Mouse (Mus musculus): ENCODE data around the gene Tmem204. TPM values are rescaled to one million over a fixed set of nuclear protein-coding genes. Genes with fewer than 3 reads are reported as not detected.
"Not testable (repeated sequence)": the region's sequence is repeated elsewhere in the genome, so short reads cannot be mapped to it uniquely, and the experiment has no call there.

Tmem204 gene
- polyA plus RNA-seq (2016; fragmentation: Nextera tagmentation; extraction: Ambion mirVana), result 8.2 and 9.1 TPM in 2 replicates

GRCm38 (mm10) chr17:25083444-25083931 lies at the start of gene Tmem204:
TSS of gene Tmem204 (minus strand) at chr17:25083591.
- Histone ChIP-seq H3K4me1 (no peaks in the 10 kb centered on the region), H3K4me3 (replicated peaks) (no peak within 1 kb of the TSS), H3K4me2 (no peak within 1 kb of the TSS), H3K9me3 (no peaks in the 10 kb centered on the region), H3K36me3 (replicated peaks) (peaks cover 6% of the 10 kb centered on the region), H3K9ac (no peak within 1 kb of the TSS), H3K27ac (peak within 1 kb of the TSS; percentile 50), H3K27me3 (no peaks in the 10 kb centered on the region)
- 72% methylated on average over 7 of the region's 7 CpGs for WGBS
- ATAC-seq (ENCODE audit: low FRiP score), result no peak

- Histone ChIP-seq H3K27ac (no peak overlapping the region), H3K9me3 (no peaks in the 10 kb centered on the region), H3K36me3 (replicated peaks) (no peaks in the 10 kb centered on the region), H3K4me1 (peaks cover 12% of the 10 kb centered on the region), H3K9ac (no peak overlapping the region), H3K4me2 (no peak overlapping the region), H3K27me3 (peaks cover 4% of the 10 kb centered on the region; the same call in 1 of the 2 replicates), H3K4me3 (replicated peaks) (no peak overlapping the region)
- WGBS, result 91% methylated on average over 1 of the region's 1 CpGs
- no peak for ATAC-seq (ENCODE audit: low FRiP score)
Measured at GRCm38 (mm10) chr17:25130060-25130459, 46.7 kb upstream of the Tmem204 start.

- peaks cover 17% of the 10 kb centered on the region for H3K27me3 ChIP-seq
- 78% methylated on average over 9 of the region's 9 CpGs for WGBS
- H3K27ac ChIP-seq, result no peak overlapping the region
- no peaks in the 10 kb centered on the region for H3K36me3 ChIP-seq (replicated peaks)
- no peak overlapping the region for H3K4me3 ChIP-seq (replicated peaks)
- H3K9me3 ChIP-seq, result no peaks in the 10 kb centered on the region
- no peak overlapping the region for H3K4me2 ChIP-seq
- H3K4me1 ChIP-seq, result no peaks in the 10 kb centered on the region
- H3K9ac ChIP-seq, result no peak overlapping the region
- ATAC-seq (ENCODE audit: low FRiP score), result no peak
Measured at GRCm38 (mm10) chr17:25127681-25128080, 44.3 kb upstream of the Tmem204 start.

GRCm38 (mm10) chr17:25127079-25127478 lies 43.7 kb upstream of the Tmem204 start:
- Histone ChIP-seq H3K4me2 (no peak overlapping the region), H3K27me3 (peaks cover 19% of the 10 kb centered on the region), H3K9ac (no peak overlapping the region), H3K4me1 (no peaks in the 10 kb centered on the region), H3K27ac (no peak overlapping the region), H3K9me3 (no peaks in the 10 kb centered on the region), H3K36me3 (replicated peaks) (no peaks in the 10 kb centered on the region), H3K4me3 (replicated peaks) (no peak overlapping the region)
- no peak for ATAC-seq (ENCODE audit: low FRiP score)
- WGBS, result 71% methylated on average over 8 of the region's 8 CpGs

GRCm38 (mm10) chr17:25125442-25126060 lies 42.2 kb upstream of the Tmem204 start:
- not testable (repeated sequence) for H3K4me2 ChIP-seq; H3K4me1 ChIP-seq; H3K9me3 ChIP-seq; H3K9ac ChIP-seq; H3K4me3 ChIP-seq (replicated peaks); H3K27ac ChIP-seq; H3K36me3 ChIP-seq (replicated peaks); ATAC-seq (ENCODE audit: low FRiP score)
- peaks cover 24% of the 10 kb centered on the region for H3K27me3 ChIP-seq
- 71% methylated on average over 3 of the region's 3 CpGs for whole genome bisulfite sequencing

- WGBS, result 31% methylated on average over 7 of the region's 7 CpGs
- no peak overlapping the region for H3K9ac ChIP-seq
- peaks cover 25% of the 10 kb centered on the region for H3K27me3 ChIP-seq
Measured at GRCm38 (mm10) chr17:25123979-25124378, 40.6 kb upstream of the Tmem204 start.

GRCm38 (mm10) chr17:25120406-25120805 lies 37.0 kb upstream of the Tmem204 start, which contains the start of gene Ptx4:
TSS of gene Ptx4 (plus strand) at chr17:25120760.
- no peak within 1 kb of the TSS for H3K4me2 ChIP-seq
- peaks cover 25% of the 10 kb centered on the region for H3K27me3 ChIP-seq
- no peak for ATAC-seq (ENCODE audit: low FRiP score)
- 52% methylated on average over 3 of the region's 3 CpGs for WGBS
- peaks cover 5% of the 10 kb centered on the region; the same call in 1 of the 2 replicates for H3K4me1 ChIP-seq
- H3K36me3 ChIP-seq (replicated peaks), result no peaks in the 10 kb centered on the region
- H3K9me3 ChIP-seq, result no peaks in the 10 kb centered on the region
- H3K4me3 ChIP-seq (replicated peaks), result no peak within 1 kb of the TSS
- no peak within 1 kb of the TSS for H3K27ac ChIP-seq
- H3K9ac ChIP-seq, result no peak within 1 kb of the TSS

More at GRCm38 (mm10) chr17:25123979-25124378, 40.6 kb upstream of the Tmem204 start:
- no peak for ATAC-seq (ENCODE audit: low FRiP score)
- H3K4me1 ChIP-seq, result no peaks in the 10 kb centered on the region
- no peaks in the 10 kb centered on the region for H3K36me3 ChIP-seq (replicated peaks)
- H3K4me2 ChIP-seq, result no peak overlapping the region
- no peaks in the 10 kb centered on the region for H3K9me3 ChIP-seq
- H3K4me3 ChIP-seq (replicated peaks), result no peak overlapping the region
- no peak overlapping the region for H3K27ac ChIP-seq

- Histone ChIP-seq H3K27me3 (peaks cover 11% of the 10 kb centered on the region; the same call in 1 of the 2 replicates), H3K27ac (no peak overlapping the region), H3K9ac (no peak overlapping the region), H3K4me1 (peaks cover 14% of the 10 kb centered on the region), H3K4me2 (no peak overlapping the region), H3K36me3 (replicated peaks) (0 out of 2 replicates have a peak, but pooled peaks cover 7% of the 10 kb centered on the region), H3K4me3 (replicated peaks) (no peak overlapping the region), H3K9me3 (no peaks in the 10 kb centered on the region)
- 31% methylated on average over 4 of the region's 4 CpGs for WGBS
- no peak for ATAC-seq (ENCODE audit: low FRiP score)
Measured at GRCm38 (mm10) chr17:25117263-25117662, 33.9 kb upstream of the Tmem204 start.

GRCm38 (mm10) chr17:25115664-25116432 lies 32.5 kb upstream of the Tmem204 start, which contains the start of gene Telo2:
TSS of gene Telo2 (minus strand) at chr17:25115967.
- peak within 1 kb of the TSS; percentile 97 for H3K4me2 ChIP-seq
- 6% methylated on average over 40 of the region's 40 CpGs for WGBS

GRCm38 (mm10) chr17:25114908-25115645 lies 31.7 kb upstream of the Tmem204 start:
- H3K27ac ChIP-seq, result peak overlapping the region; percentile 90
- WGBS, result 11% methylated on average over 23 of the region's 23 CpGs
- H3K4me1 ChIP-seq, result peaks cover 14% of the 10 kb centered on the region
- H3K9me3 ChIP-seq, result no peaks in the 10 kb centered on the region
- ATAC-seq (ENCODE audit: low FRiP score), result peak; percentile 63
- H3K4me3 ChIP-seq (replicated peaks), result peak overlapping the region; percentile 63
- peak overlapping the region; percentile 97 for H3K4me2 ChIP-seq
- H3K9ac ChIP-seq, result peak overlapping the region; percentile 81
- peaks cover 17% of the 10 kb centered on the region for H3K36me3 ChIP-seq (replicated peaks)
- peaks cover 5% of the 10 kb centered on the region; the same call in 1 of the 2 replicates for H3K27me3 ChIP-seq

More at GRCm38 (mm10) chr17:25115664-25116432, 32.5 kb upstream of the Tmem204 start, which contains the start of gene Telo2:
- H3K27me3 ChIP-seq, result peaks cover 8% of the 10 kb centered on the region; the same call in 1 of the 2 replicates
- peak within 1 kb of the TSS; percentile 90 for H3K27ac ChIP-seq
- H3K9me3 ChIP-seq, result no peaks in the 10 kb centered on the region
- peaks cover 9% of the 10 kb centered on the region for H3K36me3 ChIP-seq (replicated peaks)
- H3K9ac ChIP-seq, result peak within 1 kb of the TSS; percentile 81
- H3K4me3 ChIP-seq (replicated peaks), result peak within 1 kb of the TSS; percentile 63
- peak; percentile 97 for ATAC-seq (ENCODE audit: low FRiP score)
- H3K4me1 ChIP-seq, result peaks cover 14% of the 10 kb centered on the region

- peaks cover 43% of the 10 kb centered on the region for H3K36me3 ChIP-seq (replicated peaks)
- H3K27me3 ChIP-seq, result no peaks in the 10 kb centered on the region
- no peak overlapping the region for H3K27ac ChIP-seq
- H3K4me3 ChIP-seq (replicated peaks), result no peak overlapping the region
- WGBS, result 87% methylated on average over 3 of the region's 3 CpGs
- ATAC-seq (ENCODE audit: low FRiP score), result no peak
- peaks cover 14% of the 10 kb centered on the region for H3K4me1 ChIP-seq
- H3K4me2 ChIP-seq, result no peak overlapping the region
- no peak overlapping the region for H3K9ac ChIP-seq
- H3K9me3 ChIP-seq, result no peaks in the 10 kb centered on the region
Measured at GRCm38 (mm10) chr17:25112423-25112810, 29.0 kb upstream of the Tmem204 start.

All from forebrain, embryonic 12.5 days (tissue).